Mouse (Mus musculus) midbrain, embryonic 12.5 days (tissue): ENCODE data around the gene H2-DMa. TPM values are rescaled to one million over a fixed set of nuclear protein-coding genes. Genes with fewer than 3 reads are reported as not detected.

Source experiments
- ATAC-seq: fragments of 200-750 bp; cut with Nextera tagmentation; 2 replicates; pipeline ENCODE4 v1.8.0; 2017; ENCODE audit warnings: low read depth, moderate TSS enrichment, moderate library complexity; ENCODE audit not compliant: low FRiP score
- H3K27ac ChIP-seq: fragments of 300-500 bp; sonication (generic); replicated peaks from 2 replicates; pipeline ENCODE4 v1.5.1; 2016; ENCODE audit warnings: mild to moderate bottlenecking
- H3K27me3 ChIP-seq: fragments of 300-500 bp; sonication (generic); 2 replicates; pipeline ENCODE4 v1.6.1; 2016; ENCODE audit warnings: mild to moderate bottlenecking
- H3K36me3 ChIP-seq: fragments of 300-500 bp; sonication (generic); 2 replicates; pipeline ENCODE4 v1.6.1; 2016
- H3K4me1 ChIP-seq: fragments of 300-500 bp; sonication (generic); 2 replicates; pipeline ENCODE4 v1.6.1; 2016
- H3K4me2 ChIP-seq: fragments of 300-500 bp; sonication (generic); replicated peaks from 2 replicates; pipeline ENCODE4 v1.6.1; 2016; ENCODE audit warnings: mild to moderate bottlenecking, moderate library complexity
- H3K4me3 ChIP-seq: fragments of 300-500 bp; sonication (generic); 2 replicates; pipeline ENCODE4 v1.5.1; 2016; ENCODE audit warnings: mild to moderate bottlenecking
- H3K9ac ChIP-seq: fragments of 300-500 bp; sonication (generic); replicated peaks from 2 replicates; pipeline ENCODE4 v1.6.1; 2016; ENCODE audit warnings: mild to moderate bottlenecking, moderate library complexity
- H3K9me3 ChIP-seq: fragments of 300-500 bp; sonication (generic); 2 replicates; pipeline ENCODE4 v1.6.1; 2016; ENCODE audit warnings: mild to moderate bottlenecking
- WGBS: fragments of 180-500 bp; shearing (Covaris S2); methylation state at CpG from one replicate; pipeline ENCODE4 v1.1.7; 2016; 5-methylcytosine and 5-hydroxymethylcytosine counted together
- polyA plus RNA-seq: library from polyadenylated mRNA; unstranded; fragments of >200 nt; fragmentation: Nextera tagmentation; extraction: Ambion mirVana; gene quantifications from 2 replicates; pipeline ENCODE4 v1.2.1, GENCODE M21; 2016

The H2-DMa gene
- polyA plus RNA-seq, 1 experiment from 2014 or later = 9.8 TPM

- H3K4me2 ChIP-seq = no peak overlapping the region
- ATAC-seq = no peak
- no peaks in the 10 kb centered on the region for H3K36me3 ChIP-seq
- no peak overlapping the region for H3K4me3 ChIP-seq
- H3K9ac ChIP-seq = no peak overlapping the region
- peaks cover 7% of the 10 kb centered on the region for H3K4me1 ChIP-seq
- 35% methylated on average over 7 of the region's 7 CpGs for WGBS
- no peaks in the 10 kb centered on the region for H3K27me3 ChIP-seq
- no peaks in the 10 kb centered on the region for H3K9me3 ChIP-seq
- no peak overlapping the region for H3K27ac ChIP-seq
Observed at GRCm38 (mm10) chr17:34093199-34093874, 26.0 kb upstream of the H2-DMa start.

- H3K9me3 ChIP-seq = no peaks in the 10 kb centered on the region
- H3K9ac ChIP-seq = no peak overlapping the region
- H3K27ac ChIP-seq = no peak overlapping the region
- WGBS = 91% methylated on average over 27 of the region's 27 CpGs
- H3K4me2 ChIP-seq = no peak overlapping the region
- no peaks in the 10 kb centered on the region for H3K27me3 ChIP-seq
- H3K36me3 ChIP-seq = no peaks in the 10 kb centered on the region
- no peak overlapping the region for H3K4me3 ChIP-seq
- ATAC-seq = no peak
- H3K4me1 ChIP-seq = peaks cover 7% of the 10 kb centered on the region
Observed at GRCm38 (mm10) chr17:34094283-34095035, 24.9 kb upstream of the H2-DMa start.

- H3K9me3 ChIP-seq = no peaks in the 10 kb centered on the region
- H3K36me3 ChIP-seq = no peaks in the 10 kb centered on the region
- no peak overlapping the region for H3K4me3 ChIP-seq
- ATAC-seq = no peak
- H3K27ac ChIP-seq = no peak overlapping the region
- H3K4me1 ChIP-seq = peaks cover 7% of the 10 kb centered on the region
- 81% methylated on average over 3 of the region's 3 CpGs for WGBS
- H3K9ac ChIP-seq = no peak overlapping the region
- H3K4me2 ChIP-seq = no peak overlapping the region
- 0 out of 2 replicates have a peak, but pooled peaks cover 5% of the 10 kb centered on the region for H3K27me3 ChIP-seq
Observed at GRCm38 (mm10) chr17:34096497-34097010, 22.8 kb upstream of the H2-DMa start.

- Histone ChIP-seq H3K4me2 (no peak overlapping the region), H3K36me3 (no peaks in the 10 kb centered on the region), H3K4me1 (peaks cover 7% of the 10 kb centered on the region), H3K9me3 (no peaks in the 10 kb centered on the region), H3K27ac (no peak overlapping the region), H3K9ac (no peak overlapping the region), H3K27me3 (0 out of 2 replicates have a peak, but pooled peaks cover 5% of the 10 kb centered on the region), H3K4me3 (no peak overlapping the region)
- 72% methylated on average over 5 of the region's 5 CpGs for WGBS
- no peak for ATAC-seq
Observed at GRCm38 (mm10) chr17:34097272-34097671, 22.1 kb upstream of the H2-DMa start.

- Histone ChIP-seq H3K36me3 (no peaks in the 10 kb centered on the region), H3K4me2 (no peak overlapping the region), H3K4me3 (no peak overlapping the region), H3K9ac (no peak overlapping the region), H3K27me3 (0 out of 2 replicates have a peak, but pooled peaks cover 5% of the 10 kb centered on the region), H3K4me1 (no peaks in the 10 kb centered on the region), H3K27ac (no peak overlapping the region), H3K9me3 (no peaks in the 10 kb centered on the region)
- no peak for ATAC-seq
- WGBS = 68% methylated on average over 10 of the region's 10 CpGs
Observed at GRCm38 (mm10) chr17:34098709-34099479, 20.4 kb upstream of the H2-DMa start.

GRCm38 (mm10) chr17:34099531-34099930, 19.8 kb upstream of the H2-DMa start:
- H3K4me2 ChIP-seq = no peak overlapping the region

GRCm38 (mm10) chr17:34101185-34101584, 18.2 kb upstream of the H2-DMa start:
- no peak overlapping the region for H3K4me3 ChIP-seq
- no peaks in the 10 kb centered on the region for H3K4me1 ChIP-seq
- 34% methylated on average over 5 of the region's 5 CpGs for WGBS
- no peaks in the 10 kb centered on the region for H3K9me3 ChIP-seq
- H3K27ac ChIP-seq = no peak overlapping the region
- H3K27me3 ChIP-seq = 0 out of 2 replicates have a peak, but pooled peaks cover 5% of the 10 kb centered on the region
- ATAC-seq = no peak; the same call in 1 of the 2 replicates
- H3K9ac ChIP-seq = no peak overlapping the region
- H3K4me2 ChIP-seq = no peak overlapping the region
- H3K36me3 ChIP-seq = no peaks in the 10 kb centered on the region

More at GRCm38 (mm10) chr17:34099531-34099930, 19.8 kb upstream of the H2-DMa start:
- 73% methylated on average over 5 of the region's 5 CpGs for WGBS
- no peak overlapping the region for H3K9ac ChIP-seq
- H3K4me3 ChIP-seq = no peak overlapping the region
- no peak overlapping the region for H3K27ac ChIP-seq
- no peaks in the 10 kb centered on the region for H3K36me3 ChIP-seq
- H3K27me3 ChIP-seq = 0 out of 2 replicates have a peak, but pooled peaks cover 5% of the 10 kb centered on the region
- no peak for ATAC-seq
- no peaks in the 10 kb centered on the region for H3K4me1 ChIP-seq
- H3K9me3 ChIP-seq = no peaks in the 10 kb centered on the region

GRCm38 (mm10) chr17:34101604-34102032, 17.7 kb upstream of the H2-DMa start:
- no peaks in the 10 kb centered on the region for H3K4me1 ChIP-seq
- no peaks in the 10 kb centered on the region for H3K36me3 ChIP-seq
- H3K27ac ChIP-seq = no peak overlapping the region
- ATAC-seq = peak; percentile 69
- no peak overlapping the region for H3K9ac ChIP-seq
- 8% methylated on average over 12 of the region's 12 CpGs for WGBS
- H3K4me3 ChIP-seq = no peak overlapping the region
- peak overlapping the region; percentile 22 for H3K4me2 ChIP-seq
- H3K27me3 ChIP-seq = 0 out of 2 replicates have a peak, but pooled peaks cover 5% of the 10 kb centered on the region
- H3K9me3 ChIP-seq = no peaks in the 10 kb centered on the region

- ATAC-seq = no peak
- H3K4me1 ChIP-seq = no peaks in the 10 kb centered on the region
- H3K9me3 ChIP-seq = no peaks in the 10 kb centered on the region
- H3K27me3 ChIP-seq = 0 out of 2 replicates have a peak, but pooled peaks cover 5% of the 10 kb centered on the region
- no peak overlapping the region for H3K4me3 ChIP-seq
- H3K27ac ChIP-seq = no peak overlapping the region
- H3K36me3 ChIP-seq = 0 out of 2 replicates have a peak, but pooled peaks cover 3% of the 10 kb centered on the region
- no peak overlapping the region for H3K4me2 ChIP-seq
- 79% methylated on average over 6 of the region's 6 CpGs for WGBS
- H3K9ac ChIP-seq = no peak overlapping the region
Observed at GRCm38 (mm10) chr17:34102831-34103230, 16.5 kb upstream of the H2-DMa start.

- no peak for ATAC-seq
Observed at GRCm38 (mm10) chr17:34104804-34105203, 14.5 kb upstream of the H2-DMa start.

GRCm38 (mm10) chr17:34106555-34106954, 12.8 kb upstream of the H2-DMa start:
- Histone ChIP-seq H3K27me3 (no peaks in the 10 kb centered on the region), H3K9ac (no peak overlapping the region), H3K4me3 (no peak overlapping the region), H3K4me1 (no peaks in the 10 kb centered on the region), H3K36me3 (peaks cover 26% of the 10 kb centered on the region), H3K4me2 (no peak overlapping the region), H3K27ac (no peak overlapping the region), H3K9me3 (no peaks in the 10 kb centered on the region)
- WGBS = 88% methylated on average over 7 of the region's 7 CpGs
- ATAC-seq = no peak

More at GRCm38 (mm10) chr17:34104804-34105203, 14.5 kb upstream of the H2-DMa start:
- no peak overlapping the region for H3K4me3 ChIP-seq
- H3K9ac ChIP-seq = no peak overlapping the region
- no peaks in the 10 kb centered on the region for H3K9me3 ChIP-seq
- 92% methylated on average over 9 of the region's 9 CpGs for WGBS
- H3K27me3 ChIP-seq = 0 out of 2 replicates have a peak, but pooled peaks cover 5% of the 10 kb centered on the region
- peaks cover 9% of the 10 kb centered on the region; the same call in 1 of the 2 replicates for H3K36me3 ChIP-seq
- no peak overlapping the region for H3K27ac ChIP-seq
- no peaks in the 10 kb centered on the region for H3K4me1 ChIP-seq
- no peak overlapping the region for H3K4me2 ChIP-seq
